Mouse (Mus musculus) left cerebral cortex, adult 18-20 months (tissue): ENCODE data around the gene Ankrd23. TPM values are rescaled to one million over a fixed set of nuclear protein-coding genes. Genes with fewer than 3 reads are reported as not detected.
A peak's percentile ranks its signal among the peaks of the same experiment; 100 is the strongest.
"Not testable (repeated sequence)": the region's sequence is repeated elsewhere in the genome, so short reads cannot be mapped to it uniquely, and the experiment has no call there.

Source experiments
- DNase-seq, 2 experiments: peaks; one replicate each; pipeline ENCODE4 v3.0.0; 2021 to 2022; ENCODE audit warnings: low spot score in 2 of 2, mixed read lengths in 1 of 2
- long read RNA-seq, 2 experiments: library from polyadenylated mRNA; stranded (forward); transcript quantifications; one replicate each; pipeline ENCODE4 v2.0.0; 2021
- total RNA-seq, 2 experiments: library from RNA; stranded (reverse); gene quantifications; 2 replicates each; pipeline ENCODE4 v1.2.3; 2021

The Ankrd23 gene
- total RNA-seq = 1 to 10 TPM; 5.4 to 5.9 TPM
- long read RNA-seq, experiment 1, partial matches to known transcripts = 1 of 1 reads
- long read RNA-seq, experiment 1, other reads (novel, unspliced or antisense) = 0 of 1 reads
- long read RNA-seq, experiment 2, partial matches to known transcripts = 1 of 4 reads
- long read RNA-seq, experiment 2, other reads (novel, unspliced or antisense) = 3 of 4 reads

DNA sequence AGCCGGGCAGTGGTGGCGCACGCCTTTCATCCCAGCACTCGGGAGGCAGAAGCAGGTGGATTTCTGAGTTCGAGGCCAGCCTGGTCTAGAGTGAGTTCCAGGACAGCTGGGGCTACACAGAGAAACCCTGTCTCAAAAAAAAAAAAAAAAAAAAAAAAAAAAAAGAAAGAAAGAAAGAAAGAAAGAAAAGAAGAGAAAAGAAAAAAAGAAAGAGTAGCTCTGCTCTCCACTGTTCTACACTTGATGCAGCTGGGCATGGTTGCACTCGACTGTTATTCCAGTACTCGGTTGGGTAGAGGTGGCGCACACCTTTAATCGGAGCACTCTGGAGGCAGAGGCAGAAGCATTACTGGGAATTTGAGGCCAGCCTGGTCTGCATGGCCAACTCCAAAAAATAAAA lies at the start of gene Ankrd23:
TSS of gene Ankrd23 (minus strand) at position 101 of the 400 bp plus-strand sequence.
- not testable (repeated sequence) for DNase-seq

DNA sequence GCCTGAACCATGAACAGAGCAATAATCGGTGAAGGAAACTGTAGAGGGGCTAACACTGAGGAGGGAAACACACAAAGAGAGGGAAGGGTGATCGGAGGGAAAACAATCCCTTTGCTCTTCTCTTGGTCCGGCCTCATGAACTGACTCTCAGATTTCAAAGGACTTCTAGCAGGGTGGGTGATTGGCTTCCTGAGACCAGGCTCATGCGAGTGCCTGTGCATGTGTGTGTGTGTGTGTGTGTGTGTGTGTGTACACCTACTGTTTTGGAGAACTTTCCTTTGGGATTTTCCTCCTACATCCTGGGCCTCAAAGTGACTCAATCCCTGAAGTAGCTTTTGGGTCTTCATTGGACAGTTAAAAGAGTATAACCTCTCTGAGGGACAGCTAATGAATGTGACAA lies 49.6 kb upstream of the Ankrd23 start:
- no peak for DNase-seq

DNA sequence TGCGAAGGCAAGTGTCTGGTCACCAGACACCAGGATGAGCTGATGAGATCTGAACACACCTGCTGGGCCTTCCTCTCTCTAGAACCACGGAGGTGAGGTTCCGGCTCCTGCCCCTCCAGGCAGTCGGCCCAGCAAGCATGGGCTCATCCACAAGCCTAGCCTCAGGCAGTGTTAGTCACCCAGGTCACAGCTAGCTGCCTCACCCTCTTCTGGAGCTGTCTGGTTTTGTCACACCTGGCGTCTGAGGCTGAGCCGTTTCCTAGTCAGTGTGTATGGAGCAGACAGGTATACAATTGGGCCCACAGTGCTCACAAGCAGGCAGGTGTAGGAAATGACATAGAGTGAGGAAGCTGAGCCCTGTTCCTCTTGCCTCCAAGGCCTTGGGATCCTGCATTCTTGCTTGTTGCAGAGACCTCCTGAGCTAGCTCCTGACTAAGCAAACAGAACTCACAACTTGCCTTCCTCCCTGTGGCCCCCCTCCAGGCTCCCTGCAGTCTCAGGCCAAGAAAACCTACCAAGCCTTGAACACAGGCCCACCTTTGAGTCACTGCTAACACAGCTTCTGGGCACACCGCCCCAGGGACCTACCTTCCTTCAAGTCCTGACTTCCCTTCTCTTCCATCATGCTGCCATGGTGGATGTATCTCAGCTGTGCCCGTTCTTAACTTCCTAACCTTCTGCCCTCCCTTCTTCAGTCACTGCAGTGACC lies 46.9 kb upstream of the Ankrd23 start:
- DNase-seq = no peak

DNA sequence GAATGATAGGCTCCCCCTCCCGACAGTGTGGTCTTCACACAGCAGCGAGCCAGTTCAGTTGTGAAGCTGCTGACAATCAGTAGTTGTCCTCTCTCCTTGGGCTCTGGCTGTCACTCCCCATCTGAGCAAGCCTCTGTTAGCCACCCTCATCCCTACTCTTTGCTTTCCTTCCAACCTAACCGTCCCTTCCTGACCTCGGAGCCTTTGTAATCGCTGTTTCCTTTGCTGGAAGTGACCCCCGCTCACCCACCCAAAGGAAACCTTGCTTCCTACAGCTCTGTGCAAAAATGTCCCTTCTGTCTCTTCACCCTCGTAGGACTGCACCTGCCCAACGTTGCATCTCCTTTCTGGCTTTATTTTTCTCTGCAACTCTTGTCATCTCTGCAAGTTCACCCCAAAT lies 45.5 kb upstream of the Ankrd23 start:
- DNase-seq = no peak

DNA sequence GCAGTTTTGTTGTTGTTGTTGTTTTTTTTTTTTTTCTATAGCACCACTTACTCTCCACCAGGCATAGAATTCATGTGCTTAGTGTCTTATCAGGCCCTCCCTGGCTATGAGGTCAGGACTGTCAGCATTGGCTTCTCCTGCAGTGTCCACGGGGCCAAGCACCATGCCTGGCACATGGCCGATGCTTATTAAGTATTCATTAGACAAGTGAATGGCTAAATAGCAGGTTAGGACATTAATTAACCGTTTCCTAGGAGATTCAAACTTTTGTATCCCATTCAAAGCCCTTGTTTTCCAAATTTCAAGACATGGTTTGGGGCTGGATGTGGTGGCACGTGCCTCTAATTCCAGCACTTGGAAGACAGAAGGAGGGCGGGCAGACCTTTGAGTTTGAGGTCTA lies 44.6 kb upstream of the Ankrd23 start:
- DNase-seq = no peak

DNA sequence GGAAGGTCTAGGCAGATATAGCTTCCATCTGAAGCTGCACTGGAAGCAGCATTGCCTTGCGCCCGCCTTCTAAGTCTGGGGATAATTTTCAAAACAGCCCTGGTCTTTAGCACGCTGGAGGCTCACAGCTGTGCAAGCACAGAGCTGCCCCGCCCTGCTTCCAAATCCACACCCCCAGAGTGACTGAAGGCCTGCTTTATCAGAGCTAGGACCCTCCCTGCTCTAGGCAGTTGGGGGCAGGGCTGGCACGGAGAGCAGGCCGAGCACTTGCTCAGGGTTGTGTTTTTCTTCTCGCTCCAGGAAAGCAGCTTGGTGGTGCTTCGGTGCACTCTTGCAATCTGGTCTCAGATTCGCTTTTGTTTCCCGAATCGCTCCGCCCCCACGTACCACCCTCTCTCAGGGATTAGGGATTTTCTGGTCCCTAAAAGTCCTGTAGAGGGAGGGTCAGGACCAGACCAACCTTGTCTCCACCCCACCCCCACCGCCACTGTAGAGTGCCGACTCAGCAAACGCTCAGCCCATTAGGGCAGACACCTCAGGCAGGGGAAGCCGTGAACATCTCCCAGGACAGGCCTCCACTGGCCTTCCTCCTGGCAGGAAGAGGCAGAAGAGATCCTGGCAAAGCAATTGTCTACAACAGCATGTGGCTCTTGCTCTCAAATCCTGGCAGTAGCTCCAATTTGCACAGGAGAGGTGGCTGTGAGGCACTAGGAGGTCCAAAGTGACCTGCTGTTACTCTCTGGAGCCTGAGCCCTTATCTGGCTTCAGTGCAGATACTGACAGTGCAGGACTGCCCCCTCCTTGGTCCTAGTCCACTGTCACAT lies 43.9 kb upstream of the Ankrd23 start:
- DNase-seq = peak; percentile 22 to 34

DNA sequence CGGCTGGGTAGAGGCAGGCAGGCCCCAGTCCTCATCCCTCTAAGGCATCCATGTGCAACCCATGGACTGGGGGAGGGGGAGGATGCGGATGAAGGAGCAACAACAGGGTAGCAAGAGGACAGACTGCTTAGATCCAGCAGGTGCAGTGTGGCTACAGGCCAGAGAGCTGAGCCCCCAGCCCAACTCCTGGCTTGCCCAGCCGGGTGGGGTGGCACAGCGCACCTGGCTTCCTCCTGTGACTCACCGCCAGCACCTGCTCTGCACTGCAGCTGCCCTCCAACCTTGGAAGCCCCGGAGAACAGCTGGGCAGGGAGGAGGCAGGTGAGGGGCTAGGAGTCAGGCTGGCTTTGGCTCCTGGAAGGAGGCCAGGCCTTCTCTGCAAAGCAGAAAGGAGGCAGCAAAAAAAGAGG lies 43.3 kb upstream of the Ankrd23 start:
- no peak for DNase-seq

DNA sequence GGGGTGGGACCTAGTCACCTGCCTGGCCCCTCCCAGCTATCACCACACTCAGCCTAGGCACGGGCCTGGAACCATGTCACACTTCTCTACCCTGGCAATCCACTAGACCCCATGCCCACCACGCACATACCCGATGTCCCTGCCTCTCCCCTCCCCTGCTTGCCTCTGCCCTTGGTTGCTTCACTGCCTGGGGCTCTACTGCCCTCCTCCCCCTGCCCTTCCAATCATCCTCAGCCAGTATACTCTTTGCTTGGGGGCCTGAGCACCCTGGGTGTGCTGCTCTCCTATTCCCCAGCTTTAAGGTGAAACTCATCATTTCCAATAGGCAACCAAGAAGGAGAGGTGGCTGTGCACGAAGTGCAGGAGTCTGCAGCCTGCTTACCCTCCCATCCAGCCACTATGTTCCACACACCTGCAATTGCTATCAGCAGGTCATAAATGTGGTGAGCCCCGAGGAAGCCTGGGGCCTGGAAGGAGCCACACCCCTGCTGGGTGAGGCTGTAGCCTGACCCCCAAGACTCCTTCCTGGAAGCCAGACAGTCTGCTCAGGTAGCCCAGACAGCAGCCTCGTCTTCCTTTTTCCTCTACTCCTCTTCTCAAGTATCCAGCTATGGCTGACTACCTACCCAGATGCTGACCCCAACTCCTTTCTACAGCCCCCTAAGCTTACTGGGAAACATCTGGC lies 40.5 kb upstream of the Ankrd23 start:
- no peak for DNase-seq

DNA sequence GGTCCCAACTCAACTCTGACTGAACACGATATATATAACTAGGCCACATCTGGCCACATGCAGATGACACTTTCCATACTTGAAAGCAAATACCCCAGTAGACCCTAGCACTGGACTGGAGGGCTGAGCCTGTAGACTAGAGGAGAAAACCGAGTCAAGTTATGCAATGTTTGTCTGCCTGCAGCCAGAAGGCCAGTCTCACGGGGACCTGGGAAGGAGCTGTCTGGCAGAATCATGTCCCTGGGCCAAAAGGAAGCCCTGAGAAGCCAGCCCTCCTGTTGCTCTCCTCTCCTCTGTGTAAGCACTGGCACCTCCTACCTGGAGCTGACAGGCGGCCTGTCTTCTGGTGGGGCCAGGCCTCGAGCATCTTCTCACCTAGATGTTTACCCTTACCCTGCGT lies 38.7 kb upstream of the Ankrd23 start:
- DNase-seq = no peak

DNA sequence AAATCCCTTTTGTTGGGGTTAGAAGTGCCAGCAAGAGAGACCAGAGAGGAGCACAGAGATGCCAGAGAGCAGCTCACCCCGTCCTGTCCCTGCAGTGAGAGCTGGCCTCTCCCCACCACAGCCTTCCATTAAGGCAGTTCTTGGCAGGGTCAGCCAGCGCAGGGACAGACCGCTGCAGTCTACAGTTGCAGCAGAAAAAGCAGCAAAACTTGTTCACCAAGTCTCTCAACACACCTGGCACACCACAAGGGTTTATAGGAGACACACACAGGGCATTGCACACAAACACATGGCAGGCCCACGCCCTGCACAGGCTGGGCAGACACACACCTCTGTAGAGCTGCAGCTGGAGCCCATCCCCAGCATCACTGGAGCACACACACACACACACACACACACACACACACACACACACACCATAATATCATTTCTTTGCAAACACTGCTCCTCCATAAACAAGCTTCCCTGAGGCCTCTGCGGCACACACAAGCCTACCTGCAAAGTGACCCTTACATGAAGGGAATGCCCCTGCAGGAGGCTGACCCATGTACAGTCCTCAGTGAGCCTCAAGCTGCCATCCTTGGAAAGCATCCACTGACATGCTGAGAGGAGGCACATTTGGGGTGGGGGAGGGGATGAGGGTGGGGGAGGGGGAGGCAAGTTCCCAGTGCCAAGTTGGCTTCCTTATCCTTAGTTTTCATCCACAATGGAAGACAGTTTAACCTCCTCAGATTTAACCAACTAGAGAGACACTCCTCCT lies 37.7 kb upstream of the Ankrd23 start:
- no peak for DNase-seq

DNA sequence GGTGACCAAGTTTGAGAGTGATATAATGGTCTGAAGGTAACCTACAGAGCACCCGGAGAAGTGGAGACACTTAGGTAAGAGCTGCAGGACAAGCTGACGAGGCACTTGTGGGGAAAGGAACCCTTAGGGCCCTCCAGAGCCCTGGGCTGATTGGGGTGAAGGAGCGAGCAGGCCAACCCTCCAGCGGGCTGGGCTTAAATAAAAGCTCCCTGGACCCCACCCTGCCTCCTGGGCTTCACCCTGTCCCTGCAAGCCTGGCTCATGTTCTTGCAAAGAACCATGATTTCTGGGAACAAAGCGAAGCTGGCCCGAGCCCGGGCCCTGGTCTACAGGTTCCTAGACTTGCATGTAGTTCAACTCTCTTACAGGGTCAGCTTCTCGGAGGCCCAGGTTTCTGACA lies 36.8 kb upstream of the Ankrd23 start:
- no peak for DNase-seq

DNA sequence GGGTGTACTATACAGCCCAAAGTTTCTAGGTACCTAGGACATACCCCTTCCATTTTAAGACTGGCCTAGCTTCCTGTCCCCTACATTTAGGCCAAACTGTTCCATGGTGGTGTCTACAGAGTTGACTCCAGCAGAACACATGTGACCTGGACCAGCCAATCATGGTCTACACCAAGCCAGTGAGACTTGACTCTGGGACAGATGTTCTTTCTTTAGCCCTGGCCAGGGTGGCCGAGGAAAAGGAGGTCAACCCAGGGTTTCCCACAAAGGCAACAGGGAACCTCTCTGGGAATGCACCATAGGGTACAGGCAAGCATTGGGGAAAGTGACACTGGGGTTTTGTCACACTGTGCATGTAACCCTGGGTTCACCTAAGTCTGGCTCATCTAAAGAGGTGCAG lies 36.0 kb upstream of the Ankrd23 start:
- no peak for DNase-seq

DNA sequence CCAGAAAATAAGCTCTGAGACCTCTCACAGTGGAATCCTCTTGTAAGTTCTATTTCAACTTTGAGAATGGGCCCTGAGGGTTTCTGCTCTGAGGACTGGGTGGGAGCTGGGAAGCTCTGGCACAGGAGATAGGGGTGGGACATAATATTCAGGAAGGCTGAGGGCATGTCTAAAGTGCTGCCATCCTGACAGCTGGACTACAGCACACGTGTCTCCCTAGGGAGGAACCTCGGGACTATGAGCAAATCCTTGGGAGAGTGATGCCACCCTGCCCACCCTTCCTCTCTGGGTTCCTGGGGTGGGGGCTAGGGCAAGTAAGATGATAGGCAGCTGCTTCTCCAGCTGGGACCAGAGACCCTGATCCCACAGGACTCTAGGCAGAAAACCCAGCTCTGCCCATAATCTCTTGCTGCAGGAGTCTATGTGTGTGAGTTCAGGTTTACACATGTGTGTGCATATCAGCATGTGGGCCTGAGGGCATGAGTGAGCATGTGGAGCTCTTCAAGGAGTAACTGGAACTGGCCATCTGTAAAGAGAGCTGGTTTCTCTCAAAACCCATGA lies 35.5 kb upstream of the Ankrd23 start:
- no peak for DNase-seq

DNA sequence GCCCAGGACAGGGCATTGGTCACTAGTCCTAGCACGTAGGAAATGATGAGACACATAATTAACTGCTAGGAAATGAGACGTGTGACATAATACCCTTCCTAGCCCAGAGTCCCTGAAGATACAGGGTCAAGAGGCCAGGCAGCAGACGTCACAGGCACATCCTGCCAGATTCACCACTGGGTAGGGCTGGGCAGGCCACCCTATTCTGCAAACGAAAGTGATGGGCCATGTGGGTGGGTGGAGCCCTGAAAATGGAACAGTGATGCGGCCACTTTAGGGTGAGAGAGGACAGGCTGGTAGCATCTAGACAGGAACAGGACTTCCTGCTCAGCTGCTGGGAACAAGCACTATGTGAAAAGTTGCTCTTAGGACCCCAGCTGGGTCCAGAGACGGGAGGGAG lies 34.9 kb upstream of the Ankrd23 start:
- DNase-seq = no peak

DNA sequence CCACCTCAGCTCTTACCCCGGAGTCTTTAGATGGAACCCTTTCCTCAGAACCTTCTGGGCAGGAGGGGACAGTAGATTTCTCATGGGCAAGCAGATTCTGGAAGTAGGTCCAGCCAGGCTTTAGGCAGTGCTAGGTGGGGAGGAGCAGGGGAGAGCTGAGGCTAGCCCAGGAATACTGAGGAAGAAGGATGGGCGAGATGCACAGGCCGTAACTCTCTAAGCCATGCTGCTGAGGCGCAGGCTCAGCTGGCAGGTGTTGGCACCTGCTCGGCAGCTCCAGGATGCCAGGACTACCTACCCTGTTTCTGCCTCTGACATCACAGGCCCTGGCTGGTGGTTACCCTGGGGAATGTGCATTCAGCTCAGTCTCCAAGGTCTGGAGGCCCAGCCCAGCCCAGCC lies 33.6 kb upstream of the Ankrd23 start:
- DNase-seq = no peak

DNA sequence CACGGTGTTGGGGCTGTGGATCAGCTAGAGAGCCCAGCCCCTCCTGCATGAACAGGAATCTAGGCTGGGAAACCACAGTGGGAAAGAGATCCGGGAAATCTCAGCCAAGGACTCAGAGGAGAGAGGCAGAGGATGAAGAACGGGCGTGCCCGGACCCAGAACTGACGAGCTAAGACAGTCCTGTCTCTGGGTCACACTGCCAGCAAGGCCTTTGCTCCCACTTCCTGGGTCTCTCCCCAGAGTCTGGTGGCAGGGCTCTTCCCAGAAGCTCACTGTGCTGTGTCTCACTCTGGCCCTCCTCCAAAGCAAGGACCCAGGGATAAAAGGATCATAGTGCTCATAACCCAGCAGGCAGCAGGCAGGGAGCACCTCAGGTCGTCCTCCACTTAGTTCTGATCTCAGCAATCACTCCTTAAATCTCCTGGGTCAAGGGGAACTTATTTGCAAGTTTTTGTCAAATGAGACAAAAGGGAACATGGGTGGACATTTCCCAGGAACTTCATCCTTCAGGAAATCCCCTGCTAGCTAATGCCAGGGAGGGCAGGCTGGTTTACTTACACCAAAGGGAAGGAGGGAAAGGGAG lies 33.1 kb upstream of the Ankrd23 start:
- DNase-seq = no peak

DNA sequence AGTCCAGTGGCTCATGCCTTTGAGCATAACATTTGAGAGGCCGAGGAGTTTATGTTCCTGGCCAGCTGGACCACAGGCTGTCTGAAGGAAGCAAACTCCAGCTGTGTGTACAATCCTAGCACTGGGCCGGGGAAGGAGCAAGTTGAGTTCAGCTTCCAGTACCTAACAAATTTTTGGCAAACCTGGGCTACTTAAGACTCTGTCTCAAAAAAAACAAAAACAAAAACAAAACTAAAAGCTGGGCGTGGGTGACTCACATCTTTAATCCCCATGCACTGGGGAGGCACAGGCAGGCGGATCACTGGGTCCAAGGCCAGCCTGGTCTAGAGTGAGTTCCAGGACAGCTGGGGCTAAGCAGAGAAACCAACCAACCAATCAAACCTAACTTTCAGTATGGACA lies 32.1 kb upstream of the Ankrd23 start:
- no peak for DNase-seq

DNA sequence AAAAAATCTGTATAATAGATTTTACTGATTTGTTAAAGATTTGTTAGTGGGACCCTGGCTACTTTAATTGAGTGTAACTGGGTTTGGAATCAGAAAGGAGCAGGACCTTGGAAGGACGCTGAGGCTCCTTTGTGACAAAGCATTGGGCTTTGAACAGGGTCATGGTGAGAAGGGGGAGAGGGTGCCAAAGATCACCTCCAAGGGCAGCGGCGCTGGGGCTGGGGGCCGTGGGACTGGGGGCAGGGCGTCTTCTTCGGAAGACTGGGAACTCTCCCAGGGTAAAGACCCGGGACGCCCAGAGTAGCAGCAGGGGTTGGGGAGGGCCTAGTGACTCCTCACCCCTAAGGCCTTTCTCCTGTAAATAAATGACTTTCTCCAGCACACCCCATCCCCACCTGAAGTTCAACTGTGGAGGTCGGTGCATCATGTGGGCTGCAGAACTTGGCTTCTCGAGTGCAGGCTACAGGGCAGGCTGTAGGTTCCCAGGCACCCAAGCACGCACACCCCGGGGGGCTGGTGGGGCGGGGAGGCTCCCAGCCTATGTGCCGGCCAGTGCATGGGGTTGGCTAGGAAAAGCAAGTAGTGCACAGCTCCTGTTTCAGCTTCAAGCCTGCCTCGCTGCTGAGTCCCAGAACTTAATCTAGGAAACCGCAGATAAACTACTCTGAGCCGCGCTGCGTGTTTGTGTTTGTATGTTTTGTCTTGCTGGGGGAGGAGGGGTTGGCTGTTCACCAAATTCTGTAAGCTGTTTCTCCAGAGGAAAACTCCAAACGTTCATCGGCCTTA lies 31.3 kb upstream of the Ankrd23 start:
- DNase-seq = no peak

DNA sequence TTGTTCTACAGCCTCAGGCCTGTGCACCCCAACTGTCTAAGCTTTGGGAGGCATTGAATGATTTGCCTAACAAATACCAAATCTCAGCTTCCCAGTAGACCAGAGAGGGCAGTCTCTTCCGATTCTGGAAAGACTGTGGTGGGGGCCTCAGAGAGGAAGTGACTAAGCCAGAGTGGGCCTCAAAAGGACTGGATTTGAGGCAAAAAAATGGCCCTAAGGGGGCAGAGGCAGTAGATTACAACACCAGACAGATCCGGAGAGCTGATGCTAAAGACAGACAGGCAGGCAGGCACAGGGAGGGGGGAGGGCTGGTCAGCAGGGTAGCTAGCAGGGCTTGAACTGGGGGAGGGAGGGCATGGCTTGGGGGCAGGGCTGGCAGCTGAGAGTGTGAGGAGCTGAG lies 29.7 kb upstream of the Ankrd23 start:
- DNase-seq = no peak

DNA sequence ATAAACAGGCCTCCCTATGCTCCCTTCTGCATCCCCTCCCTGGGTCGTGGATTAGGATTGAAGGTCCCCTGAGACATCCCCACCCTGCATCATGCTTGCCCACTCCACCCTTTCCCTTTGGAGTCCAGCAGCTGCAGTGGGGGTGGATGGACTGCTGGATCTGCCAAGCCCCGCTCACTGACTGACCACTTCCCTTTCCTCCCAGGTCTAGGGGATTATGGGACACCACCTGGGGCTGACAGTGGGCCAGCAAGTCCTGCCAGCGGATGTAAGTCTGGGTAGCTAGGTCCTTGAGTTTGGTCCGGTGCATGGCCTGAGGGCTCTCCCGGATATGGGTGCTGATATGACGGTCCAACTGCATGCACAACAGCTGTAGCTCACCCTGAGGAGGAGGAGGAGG lies 27.4 kb upstream of the Ankrd23 start:
- DNase-seq = no peak
